Mouse (Mus musculus) ES-Bruce4 (cell line): ENCODE data around the gene Palb2.

ENCODE experiments used
- EP300 ChIP-seq: IDR thresholded peaks from 2 replicates; pipeline ENCODE4 v1.6.1; 2011; ENCODE audit warnings: low read depth, low read length; ENCODE audit not compliant: insufficient read depth
- POLR2A ChIP-seq: IDR thresholded peaks from one replicate; pipeline ENCODE4 v1.8.1; 2011; ENCODE audit warnings: low read length; ENCODE audit not compliant: insufficient read depth

- TF ChIP-seq POLR2A (no peak), EP300 (no peak)
These were observed 5.8 kb downstream of the Palb2 start for GRCm38 (mm10) chr7:122126946-122127345.
